Mouse (Mus musculus): ENCODE measurements at regions not wholly inside any gene's neighbourhood (a gene's known extent, or its start where the extent isn't known, plus 50 kb on each side); places are given as distances from the start of the nearest gene placed in this dataset.

DNA sequence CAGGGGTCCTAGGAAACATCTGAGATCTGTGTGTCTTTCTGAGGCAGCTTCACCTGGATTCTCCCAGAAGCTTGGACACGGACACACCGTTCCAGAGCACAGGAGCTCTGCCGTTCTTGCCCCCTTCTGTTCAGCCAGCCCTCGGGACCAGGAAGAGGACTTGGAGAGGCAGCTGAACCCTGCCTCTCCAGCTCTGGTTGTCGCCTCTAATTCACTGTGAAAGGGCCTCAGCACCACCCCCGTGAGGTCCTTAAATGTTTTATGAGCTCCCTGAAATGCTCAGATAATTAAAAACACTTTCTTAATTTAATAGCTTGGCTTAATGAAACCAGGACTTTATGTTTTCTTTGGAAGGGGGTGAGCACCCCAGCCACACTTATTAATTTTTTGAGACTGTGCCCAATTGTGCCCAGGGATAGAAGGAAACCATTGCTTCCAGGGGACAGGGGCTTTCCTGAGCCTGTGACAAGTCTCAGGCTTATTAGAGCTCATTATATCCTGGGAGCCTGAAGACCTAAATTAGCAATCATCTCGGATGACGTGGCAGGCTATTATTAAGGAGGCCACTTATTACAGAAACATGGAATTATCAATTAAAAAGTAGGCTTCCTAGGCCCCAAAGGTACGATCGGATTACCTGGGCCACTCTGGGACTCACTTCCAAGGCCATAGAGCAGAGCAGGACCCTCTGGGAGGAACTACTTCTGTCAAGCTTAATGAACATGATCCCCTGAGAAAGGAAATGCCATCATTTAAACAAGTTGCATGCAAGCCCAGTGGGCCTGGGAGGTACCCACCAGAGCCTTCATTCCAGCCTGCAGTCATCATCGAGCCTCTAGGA, 263.4 kb upstream of the Dynlrb2 start:
- Histone ChIP-seq H3K36me3 (replicated peaks; ENCODE audit: control insufficient read depth, insufficient read depth, low read depth, low read length) (no peaks in the 10 kb centered on the region), H3K4me2 (ENCODE audit: low read depth, low read length) (no peak overlapping the region), H3K4me3 (ENCODE audit: low read depth, low read length) (no peak overlapping the region), H3K27me3 (ENCODE audit: control insufficient read depth, insufficient read depth, low read length) (no peaks in the 10 kb centered on the region), H3K9ac (replicated peaks; ENCODE audit: low read length) (no peak overlapping the region), H3K4me1 (ENCODE audit: control insufficient read depth, insufficient read depth, low read length) (no peaks in the 10 kb centered on the region), H3K9me3 (replicated peaks; ENCODE audit: control insufficient read depth, low read length) (no peaks in the 10 kb centered on the region), H3K27ac (replicated peaks; ENCODE audit: low read depth, low read length) (no peak overlapping the region)
- peak; percentile 13 for DNase-seq (ENCODE audit: low spot score)
- 57% methylated on average over 11 of the region's 11 CpGs for WGBS
- ATAC-seq (replicated peaks; ENCODE audit: insufficient number of reproducible peaks, low FRiP score, low TSS enrichment, low read depth): no peak

GRCm38 (mm10) chr8:116238670-116239069, 266.1 kb upstream of the Dynlrb2 start:
- 89% methylated on average over 1 of the region's 1 CpGs for WGBS
- H3K4me3 ChIP-seq (ENCODE audit: low read depth, low read length): no peak overlapping the region
- no peaks in the 10 kb centered on the region for H3K9me3 ChIP-seq (replicated peaks; ENCODE audit: control insufficient read depth, low read length)
- no peaks in the 10 kb centered on the region for H3K4me1 ChIP-seq (ENCODE audit: control insufficient read depth, insufficient read depth, low read length)
- DNase-seq (ENCODE audit: low spot score) (no peak), ATAC-seq (replicated peaks; ENCODE audit: insufficient number of reproducible peaks, low FRiP score, low TSS enrichment, low read depth) (no peak)
- no peaks in the 10 kb centered on the region for H3K27me3 ChIP-seq (ENCODE audit: control insufficient read depth, insufficient read depth, low read length)
- H3K27ac ChIP-seq (replicated peaks; ENCODE audit: low read depth, low read length): no peak overlapping the region
- H3K4me2 ChIP-seq (ENCODE audit: low read depth, low read length): no peak overlapping the region
- H3K36me3 ChIP-seq (replicated peaks; ENCODE audit: control insufficient read depth, insufficient read depth, low read depth, low read length): no peaks in the 10 kb centered on the region
- no peak overlapping the region for H3K9ac ChIP-seq (replicated peaks; ENCODE audit: low read length)

- Histone ChIP-seq H3K4me3 (ENCODE audit: low read depth, low read length) (no peak overlapping the region), H3K27ac (replicated peaks; ENCODE audit: low read depth, low read length) (no peak overlapping the region), H3K9ac (replicated peaks; ENCODE audit: low read length) (no peak overlapping the region), H3K36me3 (replicated peaks; ENCODE audit: control insufficient read depth, insufficient read depth, low read depth, low read length) (no peaks in the 10 kb centered on the region), H3K4me1 (ENCODE audit: control insufficient read depth, insufficient read depth, low read length) (no peaks in the 10 kb centered on the region), H3K4me2 (ENCODE audit: low read depth, low read length) (no peak overlapping the region), H3K27me3 (ENCODE audit: control insufficient read depth, insufficient read depth, low read length) (no peaks in the 10 kb centered on the region), H3K9me3 (replicated peaks; ENCODE audit: control insufficient read depth, low read length) (no peaks in the 10 kb centered on the region)
- no peak for DNase-seq (ENCODE audit: low spot score)
- 86% methylated on average over 3 of the region's 3 CpGs for WGBS
- ATAC-seq (replicated peaks; ENCODE audit: insufficient number of reproducible peaks, low FRiP score, low TSS enrichment, low read depth): no peak
Measured at GRCm38 (mm10) chr8:116237561-116238100, 267.1 kb upstream of the Dynlrb2 start.

GRCm38 (mm10) chr8:116229654-116230136, 275.1 kb upstream of the Dynlrb2 start:
- ATAC-seq (replicated peaks; ENCODE audit: insufficient number of reproducible peaks, low FRiP score, low TSS enrichment, low read depth) (0 out of 2 replicates have a peak, but pooled peaks have one; percentile 40), DNase-seq (ENCODE audit: low spot score) (peak; percentile 24)
- WGBS: 40% methylated on average over 5 of the region's 5 CpGs
- H3K9me3 ChIP-seq (replicated peaks; ENCODE audit: control insufficient read depth, low read length): no peaks in the 10 kb centered on the region
- no peak overlapping the region for H3K4me2 ChIP-seq (ENCODE audit: low read depth, low read length)
- no peak overlapping the region for H3K4me3 ChIP-seq (ENCODE audit: low read depth, low read length)
- H3K36me3 ChIP-seq (replicated peaks; ENCODE audit: control insufficient read depth, insufficient read depth, low read depth, low read length): no peaks in the 10 kb centered on the region
- H3K9ac ChIP-seq (replicated peaks; ENCODE audit: low read length): no peak overlapping the region
- no peaks in the 10 kb centered on the region for H3K4me1 ChIP-seq (ENCODE audit: control insufficient read depth, insufficient read depth, low read length)
- no peaks in the 10 kb centered on the region for H3K27me3 ChIP-seq (ENCODE audit: control insufficient read depth, insufficient read depth, low read length)
- H3K27ac ChIP-seq (replicated peaks; ENCODE audit: low read depth, low read length): no peak overlapping the region

DNA sequence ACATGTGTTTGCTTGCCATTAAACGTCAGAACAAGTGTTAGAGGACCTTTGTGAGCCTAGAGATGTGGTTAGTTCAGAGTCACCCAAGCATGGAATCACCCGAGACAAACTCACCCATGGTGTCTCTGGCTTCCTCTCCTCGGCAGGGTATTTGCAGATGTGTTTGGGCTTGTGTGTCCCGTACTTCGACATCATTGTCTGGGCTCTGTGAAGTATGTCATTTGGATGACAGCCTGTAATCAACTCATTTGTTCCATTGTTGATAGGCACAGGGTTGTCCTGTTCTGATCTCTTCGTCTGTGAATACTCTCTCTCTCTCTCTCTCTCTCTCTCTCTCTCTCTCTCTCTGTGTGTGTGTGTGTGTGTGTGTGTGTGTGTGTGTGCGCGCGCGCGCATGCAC, 277.8 kb upstream of the Dynlrb2 start:
- ATAC-seq (replicated peaks; ENCODE audit: insufficient number of reproducible peaks, low FRiP score, low TSS enrichment, low read depth): no peak

GRCm38 (mm10) chr8:116223235-116223634, 281.5 kb upstream of the Dynlrb2 start:
- DNase-seq (ENCODE audit: low spot score) (no peak), ATAC-seq (replicated peaks; ENCODE audit: insufficient number of reproducible peaks, low FRiP score, low TSS enrichment, low read depth) (no peak)
- no peak overlapping the region for H3K4me3 ChIP-seq (ENCODE audit: low read depth, low read length)
- H3K27ac ChIP-seq (replicated peaks; ENCODE audit: low read depth, low read length): no peak overlapping the region
- H3K9me3 ChIP-seq (replicated peaks; ENCODE audit: control insufficient read depth, low read length): no peaks in the 10 kb centered on the region
- H3K4me1 ChIP-seq (ENCODE audit: control insufficient read depth, insufficient read depth, low read length): no peaks in the 10 kb centered on the region
- no peaks in the 10 kb centered on the region for H3K36me3 ChIP-seq (replicated peaks; ENCODE audit: control insufficient read depth, insufficient read depth, low read depth, low read length)
- H3K27me3 ChIP-seq (ENCODE audit: control insufficient read depth, insufficient read depth, low read length): no peaks in the 10 kb centered on the region
- no peak overlapping the region for H3K9ac ChIP-seq (replicated peaks; ENCODE audit: low read length)
- no peak overlapping the region for H3K4me2 ChIP-seq (ENCODE audit: low read depth, low read length)
- 96% methylated on average over 2 of the region's 2 CpGs for WGBS

More for the DNA sequence above, 277.8 kb upstream of the Dynlrb2 start:
- Histone ChIP-seq H3K4me3 (ENCODE audit: low read depth, low read length) (no peak overlapping the region), H3K9me3 (replicated peaks; ENCODE audit: control insufficient read depth, low read length) (no peaks in the 10 kb centered on the region), H3K27me3 (ENCODE audit: control insufficient read depth, insufficient read depth, low read length) (no peaks in the 10 kb centered on the region), H3K27ac (replicated peaks; ENCODE audit: low read depth, low read length) (no peak overlapping the region), H3K36me3 (replicated peaks; ENCODE audit: control insufficient read depth, insufficient read depth, low read depth, low read length) (no peaks in the 10 kb centered on the region), H3K9ac (replicated peaks; ENCODE audit: low read length) (no peak overlapping the region), H3K4me1 (ENCODE audit: control insufficient read depth, insufficient read depth, low read length) (no peaks in the 10 kb centered on the region), H3K4me2 (ENCODE audit: low read depth, low read length) (no peak overlapping the region)
- 78% methylated on average over 11 of the region's 11 CpGs for WGBS
- no peak for DNase-seq (ENCODE audit: low spot score)

- Histone ChIP-seq H3K36me3 (replicated peaks; ENCODE audit: control insufficient read depth, insufficient read depth, low read depth, low read length) (no peaks in the 10 kb centered on the region), H3K4me2 (ENCODE audit: low read depth, low read length) (no peak overlapping the region), H3K4me3 (ENCODE audit: low read depth, low read length) (no peak overlapping the region), H3K4me1 (ENCODE audit: control insufficient read depth, insufficient read depth, low read length) (no peaks in the 10 kb centered on the region), H3K27ac (replicated peaks; ENCODE audit: low read depth, low read length) (no peak overlapping the region), H3K9ac (replicated peaks; ENCODE audit: low read length) (no peak overlapping the region), H3K27me3 (ENCODE audit: control insufficient read depth, insufficient read depth, low read length) (no peaks in the 10 kb centered on the region), H3K9me3 (replicated peaks; ENCODE audit: control insufficient read depth, low read length) (no peaks in the 10 kb centered on the region)
- ATAC-seq (replicated peaks; ENCODE audit: insufficient number of reproducible peaks, low FRiP score, low TSS enrichment, low read depth) (no peak), DNase-seq (ENCODE audit: low spot score) (no peak)
- 76% methylated on average over 5 of the region's 5 CpGs for WGBS
Measured at GRCm38 (mm10) chr8:116215909-116216308, 288.9 kb upstream of the Dynlrb2 start.

DNA sequence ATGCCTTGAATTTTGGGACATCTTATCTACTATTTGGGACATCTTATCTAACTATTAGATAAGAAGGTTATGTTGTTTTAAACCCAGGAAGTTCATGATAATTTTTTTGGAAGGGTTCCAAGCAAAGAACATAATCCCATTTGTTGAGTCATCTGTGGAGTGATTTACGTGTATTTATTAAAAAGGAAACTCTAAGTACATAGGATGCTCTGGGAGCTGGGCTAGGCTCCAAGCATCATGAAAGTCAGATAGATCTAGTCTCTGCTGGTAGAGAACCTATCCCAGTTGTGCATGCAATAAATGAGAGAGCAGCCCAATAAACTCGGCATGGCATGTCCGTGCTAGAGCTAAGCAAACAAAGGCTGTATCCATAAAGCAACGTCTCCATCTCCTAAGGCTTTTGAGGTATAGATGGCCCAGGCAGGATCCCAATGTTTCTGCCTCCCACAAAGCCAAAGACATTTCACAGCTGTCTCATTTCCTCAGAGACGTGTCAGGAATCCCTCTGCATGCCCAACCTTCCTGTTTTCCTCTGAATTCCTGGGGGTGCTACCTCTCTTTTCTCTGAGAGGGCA, 289.4 kb upstream of the Dynlrb2 start:
- H3K9me3 ChIP-seq (replicated peaks; ENCODE audit: control insufficient read depth, low read length): no peaks in the 10 kb centered on the region
- H3K4me3 ChIP-seq (ENCODE audit: low read depth, low read length): no peak overlapping the region
- no peaks in the 10 kb centered on the region for H3K4me1 ChIP-seq (ENCODE audit: control insufficient read depth, insufficient read depth, low read length)
- ATAC-seq (replicated peaks; ENCODE audit: insufficient number of reproducible peaks, low FRiP score, low TSS enrichment, low read depth) (no peak), DNase-seq (ENCODE audit: low spot score) (no peak)
- no peak overlapping the region for H3K9ac ChIP-seq (replicated peaks; ENCODE audit: low read length)
- no peak overlapping the region for H3K27ac ChIP-seq (replicated peaks; ENCODE audit: low read depth, low read length)
- no peak overlapping the region for H3K4me2 ChIP-seq (ENCODE audit: low read depth, low read length)
- H3K36me3 ChIP-seq (replicated peaks; ENCODE audit: control insufficient read depth, insufficient read depth, low read depth, low read length): no peaks in the 10 kb centered on the region
- 78% methylated on average over 5 of the region's 5 CpGs for WGBS
- H3K27me3 ChIP-seq (ENCODE audit: control insufficient read depth, insufficient read depth, low read length): no peaks in the 10 kb centered on the region

All from embryonic facial prominence, embryonic 11.5 days (tissue).